Comparison of ENCODE assay signal across 20 mouse cellular contexts in the genomic region with DNA sequence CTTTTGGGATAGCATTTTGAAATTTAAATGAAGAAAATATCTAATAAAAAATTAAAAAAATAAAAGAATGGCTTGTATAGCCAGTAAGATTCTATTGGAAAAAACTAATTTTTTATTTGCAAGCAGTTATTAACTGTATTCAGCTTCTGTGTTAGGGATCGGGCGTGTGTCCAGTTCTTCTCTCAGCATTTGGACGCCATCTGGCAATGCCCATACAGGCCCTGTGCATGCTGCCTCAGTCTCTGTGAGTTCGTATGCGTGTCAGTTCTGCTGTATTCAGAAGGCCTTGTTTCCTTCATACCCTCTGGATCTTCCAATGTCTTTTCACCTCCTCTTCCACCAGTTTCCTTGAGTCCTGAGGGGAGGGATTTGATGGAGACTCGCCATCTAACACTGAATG.
"Had no signal": no experiment of that assay in that cellular context is flagged by ENCODE, and none has a peak within 500 bp of the region (broad histone marks: within the 10 kb centered on the region; RNA-seq: fewer than 3 reads in every experiment).

No protein-coding gene starts in this region.

- H3K9ac ChIP-seq: liver, postnatal 0 days; lung, embryonic 15.5 days; midbrain, embryonic 13.5 days; neural tube, embryonic 13.5 days; neural tube, embryonic 15.5 days had no signal

- H3K4me2 ChIP-seq: lung, embryonic 15.5 days; midbrain, embryonic 11.5 days; midbrain, embryonic 13.5 days; neural tube, embryonic 13.5 days; neural tube, embryonic 15.5 days had no signal

- H3K36me3 ChIP-seq: lung, embryonic 15.5 days; midbrain, embryonic 13.5 days; neural tube, embryonic 13.5 days; neural tube, embryonic 15.5 days had no signal

- H3K4me1 ChIP-seq: lung, embryonic 15.5 days; neural tube, embryonic 15.5 days had no signal

- DNase-seq: liver, postnatal 0 days; lung, adult 2 months; lung, postnatal 14 days; lung, postnatal 36 days; retina, postnatal 1 day; right cerebral cortex, adult 18-20 months; spleen, adult 18-20 months; thymus, adult 18-20 months; thymus, postnatal 14 days; thymus, postnatal 36 days had no signal

- H3K27me3 ChIP-seq: lung, embryonic 15.5 days; megakaryocyte, embryonic 14.5 days; midbrain, embryonic 13.5 days; neural tube, embryonic 13.5 days; neural tube, embryonic 15.5 days had no signal

- H3K4me3 ChIP-seq: lung, embryonic 15.5 days; megakaryocyte, embryonic 14.5 days; midbrain, embryonic 13.5 days; myocyte; neural tube, embryonic 13.5 days; neural tube, embryonic 15.5 days had no signal

- ATAC-seq: liver, postnatal 0 days; lung, postnatal 0 days; midbrain, embryonic 13.5 days; midbrain, embryonic 16.5 days had no signal

- H3K27ac ChIP-seq: lung, embryonic 15.5 days; macrophage; midbrain, embryonic 13.5 days; neural tube, embryonic 13.5 days; neural tube, embryonic 15.5 days had no signal

- H3K9me3 ChIP-seq: lung, embryonic 15.5 days; megakaryocyte, embryonic 14.5 days; midbrain, embryonic 13.5 days; neural tube, embryonic 13.5 days; neural tube, embryonic 15.5 days had no signal
